Mouse (Mus musculus) ES-Bruce4 (cell line): Measurements from ENCODE around the gene Grm7.

Experiments
- CTCF ChIP-seq: IDR thresholded peaks from one replicate; pipeline ENCODE4 v1.8.1; 2011; ENCODE audit warnings: low read depth, low read length
- EP300 ChIP-seq: IDR thresholded peaks from 2 replicates; pipeline ENCODE4 v1.6.1; 2011; ENCODE audit warnings: low read depth, low read length; ENCODE audit not compliant: insufficient read depth
- POLR2A ChIP-seq: IDR thresholded peaks from one replicate; pipeline ENCODE4 v1.8.1; 2011; ENCODE audit warnings: low read length; ENCODE audit not compliant: insufficient read depth

DNA sequence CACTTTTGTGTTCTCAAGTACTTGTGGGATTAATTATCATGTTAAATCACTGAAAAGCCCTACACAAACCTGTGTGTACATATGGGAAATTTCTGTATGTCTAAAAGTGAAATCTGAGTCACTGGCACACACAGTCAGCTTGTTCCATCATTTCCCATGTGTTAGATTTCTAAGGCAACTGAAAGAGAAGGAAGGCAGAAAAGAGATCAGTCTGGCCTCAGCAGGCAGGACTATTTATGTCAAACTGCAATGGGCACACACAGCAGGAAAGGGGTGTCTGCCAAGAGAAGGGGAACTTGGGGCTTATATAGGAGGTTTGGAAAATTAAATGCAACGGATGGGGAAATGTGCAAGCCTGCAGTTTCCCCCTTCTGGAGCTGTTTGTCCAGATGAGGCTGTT, 913.2 kb downstream of the Grm7 start:
- TF ChIP-seq POLR2A (no peak), CTCF (no peak), EP300 (no peak)
